In genomic region chr7:45713881-45714520, GRCm38 (mm10) we compare ENCODE assay signal across 8 mouse cellular contexts. TPM values are rescaled to one million over a fixed set of nuclear protein-coding genes. Genes with fewer than 3 reads are reported as not detected.
DNase-seq lines count a peak whose midpoint lies in the region; ATAC-seq and TF ChIP-seq lines count a peak whose summit lies in the region.

No protein-coding gene starts in this region.

- H3K4me2 ChIP-seq in hindbrain, embryonic 12.5 days (replicated peaks), result peak overlapping the region; percentile 93

- 61% methylated on average over 6 of the region's 6 CpGs for WGBS in heart, adult 2 months
- 78% methylated on average over 6 of the region's 6 CpGs for WGBS in hindbrain, embryonic 12.5 days
- WGBS in macrophage (ENCODE audit: missing documents), result 88% methylated on average over 6 of the region's 6 CpGs

- H3K27me3 ChIP-seq in heart, adult 2 months (ENCODE audit: control insufficient read depth, insufficient read depth, low read length), result no peaks in the 10 kb centered on the region
- no peaks in the 10 kb centered on the region for H3K27me3 ChIP-seq in hindbrain, embryonic 12.5 days

- H3K9me3 ChIP-seq in hindbrain, embryonic 12.5 days (replicated peaks), result no peaks in the 10 kb centered on the region

- H3K79me2 ChIP-seq in heart, adult 2 months (replicated peaks; ENCODE audit: control insufficient read depth, insufficient read depth, low read length), result no peaks in the 10 kb centered on the region; the same call in 1 of the 2 replicates
- H3K79me2 ChIP-seq in macrophage (ENCODE audit: inconsistent target), result peaks cover 87% of the 10 kb centered on the region

- peaks cover 17% of the 10 kb centered on the region for H3K4me1 ChIP-seq in heart, adult 2 months (ENCODE audit: control insufficient read depth, insufficient read depth, low read length)
- H3K4me1 ChIP-seq in bone marrow macrophage, adult 2 months (ENCODE audit: control insufficient read depth, insufficient read depth, low read length), result peaks cover 6% of the 10 kb centered on the region
- H3K4me1 ChIP-seq in hindbrain, embryonic 12.5 days, result peaks cover 49% of the 10 kb centered on the region

- ATAC-seq in hindbrain, embryonic 12.5 days (ENCODE audit: low FRiP score), result no peak

- H3K36me3 ChIP-seq in heart, adult 2 months (ENCODE audit: control insufficient read depth, insufficient read depth, low read length), result peaks cover 17% of the 10 kb centered on the region
- H3K36me3 ChIP-seq in hindbrain, embryonic 12.5 days, result peaks cover 35% of the 10 kb centered on the region
- peaks cover 43% of the 10 kb centered on the region for H3K36me3 ChIP-seq in macrophage (ENCODE audit: inconsistent target)

- DNase-seq in heart, adult 2 months, result no peak
- no peak for DNase-seq in heart, postnatal 36 days
- no peak for DNase-seq in gastrocnemius, postnatal 4 days (ENCODE audit: low spot score in 2 of 2)
- no peak for DNase-seq in adrenal gland, postnatal 10 days
- no peak for DNase-seq in B cell, adult 2 months

- TF ChIP-seq POLR2A in heart, adult 2 months (IDR thresholded peaks at IDR 0.05; ENCODE audit: insufficient read depth, low read depth, low read length), result no peak
- no peak for TF ChIP-seq POLR2A in bone marrow macrophage, adult 2 months (IDR thresholded peaks at IDR 0.05; ENCODE audit: borderline replicate concordance, low read depth, low read length)

- peak overlapping the region; percentile 78; the same call in 1 of the 2 replicates for H3K27ac ChIP-seq in heart, adult 2 months
- no peak overlapping the region for H3K27ac ChIP-seq in bone marrow macrophage, adult 2 months (ENCODE audit: insufficient read depth, low read depth, low read length)
- H3K27ac ChIP-seq in hindbrain, embryonic 12.5 days, result no peak overlapping the region
- peak overlapping the region; percentile 58 for H3K27ac ChIP-seq in macrophage

- intact Hi-C loops in heart, adult 2 months (cut with DNase I), result loop anchor here (10.0 kb wide), 1 partner anchor 969 kb away; the partner anchor contains the start of gene Vrk3
- intact Hi-C loops in heart, postnatal 36 days (cut with DNase I), result no loop called here

- no peak overlapping the region for H3K9ac ChIP-seq in heart, adult 2 months (ENCODE audit: low read depth, low read length)
- H3K9ac ChIP-seq in hindbrain, embryonic 12.5 days, result peak overlapping the region; percentile 78

- TF ChIP-seq EP300 in heart, adult 2 months (IDR thresholded peaks at IDR 0.05; ENCODE audit: insufficient read depth, low read depth, low read length), result no peak

- no peak for TF ChIP-seq CTCF in heart, adult 2 months (IDR thresholded peaks at IDR 0.05)
- no peak for TF ChIP-seq CTCF in bone marrow macrophage, adult 2 months (IDR thresholded peaks at IDR 0.05; ENCODE audit: low read depth, low read length)

- H3K4me3 ChIP-seq in heart, adult 2 months, result peak overlapping the region; percentile 92
- peak overlapping the region; percentile 72 for H3K4me3 ChIP-seq in bone marrow macrophage, adult 2 months (ENCODE audit: insufficient read depth, low read length)
- peak overlapping the region; percentile 87 for H3K4me3 ChIP-seq in hindbrain, embryonic 12.5 days
- H3K4me3 ChIP-seq in macrophage (ENCODE audit: inconsistent target), result peak overlapping the region; percentile 78

RNA-seq across cellular contexts. Expression of gene Rpl18, which starts 1.3 kb away (rescaled TPM):
- total RNA-seq in heart, adult 2 months (2021), result 100 to 1,000 TPM; 496 to 617 TPM
- 580 and 697 TPM in 2 replicates for polyA plus RNA-seq in heart, adult 2 months (2012; rRNA removed)
- total RNA-seq in heart, postnatal 36 days (2021), result 100 to 1,000 TPM; 550 to 591 TPM
- polyA plus RNA-seq in bone marrow macrophage, adult 2 months (2012; ENCODE audit: insufficient read depth, insufficient read length, missing spikeins), result 802 and 833 TPM in 2 replicates
- 607 and 682 TPM in 2 replicates for polyA plus RNA-seq in hindbrain, embryonic 12.5 days (2016; fragmentation: Nextera tagmentation; extraction: Ambion mirVana)
- 100 to 1,000 TPM in 1 of 26 experiments, 10 to 100 TPM in 25; 14.5 to 193 (median 57.8) TPM for total RNA-seq in macrophage (2018; cell fraction: chromatin; rRNA removed)
- 100 to 1,000 TPM; 451 to 985 (median 613) TPM for total RNA-seq in macrophage (2018; cell fraction: cytosol; rRNA removed)
- total RNA-seq in macrophage (2018; cell fraction: nucleus; rRNA removed), result 100 to 1,000 TPM in 23 of 26 experiments, 10 to 100 TPM in 3; 87.1 to 264 (median 134) TPM
- 290 to 1,003 TPM (median 791 TPM) in 3 replicates for polyA plus RNA-seq in macrophage (2018)
- total RNA-seq in gastrocnemius, postnatal 4 days (2021), result 1,000 to 10,000 TPM in 1 of 2 experiments, 100 to 1,000 TPM in 1; 1,000 to 1,132 TPM
- 1,000 to 10,000 TPM; 1,029 to 1,042 TPM for total RNA-seq in adrenal gland, postnatal 10 days (2021)

RNA-seq across cellular contexts. Expression of gene Sphk2, which starts 3.8 kb away (rescaled TPM):
- total RNA-seq in heart, adult 2 months (2021), result 10 to 100 TPM; 15.9 to 18.2 TPM
- polyA plus RNA-seq in heart, adult 2 months (2012; rRNA removed), result 24.1 and 24.9 TPM in 2 replicates
- total RNA-seq in heart, postnatal 36 days (2021), result 10 to 100 TPM; 16.2 to 18.7 TPM
- 51.2 and 56.1 TPM in 2 replicates for polyA plus RNA-seq in bone marrow macrophage, adult 2 months (2012; ENCODE audit: insufficient read depth, insufficient read length, missing spikeins)
- 28.7 and 30.3 TPM in 2 replicates for polyA plus RNA-seq in hindbrain, embryonic 12.5 days (2016; fragmentation: Nextera tagmentation; extraction: Ambion mirVana)
- total RNA-seq in macrophage (2018; cell fraction: chromatin; rRNA removed), result 10 to 100 TPM; 15.7 to 99.3 (median 64.0) TPM
- 100 to 1,000 TPM in 2 of 26 experiments, 10 to 100 TPM in 24; 25.4 to 107 (median 74.2) TPM for total RNA-seq in macrophage (2018; cell fraction: cytosol; rRNA removed)
- 100 to 1,000 TPM in 6 of 26 experiments, 10 to 100 TPM in 20; 24.7 to 132 (median 74.8) TPM for total RNA-seq in macrophage (2018; cell fraction: nucleus; rRNA removed)
- polyA plus RNA-seq in macrophage (2018), result 47.1 to 55.5 TPM (median 51.5 TPM) in 3 replicates
- total RNA-seq in gastrocnemius, postnatal 4 days (2021), result 10 to 100 TPM; 17.4 to 17.9 TPM
- 10 to 100 TPM; 28.0 to 28.8 TPM for total RNA-seq in adrenal gland, postnatal 10 days (2021)

RNA-seq across cellular contexts. Expression of gene Fam83e, which starts 7.0 kb away (rescaled TPM):
- under 1 TPM; 0.13 to 0.34 TPM for total RNA-seq in heart, adult 2 months (2021)
- polyA plus RNA-seq in heart, adult 2 months (2012; rRNA removed), result 0.64 and 1.1 TPM in 2 replicates
- under 1 TPM; 0.17 to 0.30 TPM for total RNA-seq in heart, postnatal 36 days (2021)
- polyA plus RNA-seq in bone marrow macrophage, adult 2 months (2012; ENCODE audit: insufficient read depth, insufficient read length, missing spikeins), result not detected in 2 replicates
- polyA plus RNA-seq in hindbrain, embryonic 12.5 days (2016; fragmentation: Nextera tagmentation; extraction: Ambion mirVana), result 0.89 and 1.0 TPM in 2 replicates
- 1 to 10 TPM in 10 of 26 experiments, under 1 TPM in 16; 0.31 to 2.5 (median 0.86) TPM for total RNA-seq in macrophage (2018; cell fraction: chromatin; rRNA removed)
- total RNA-seq in macrophage (2018; cell fraction: cytosol; rRNA removed), result under 1 TPM in 3 of 26 experiments, not detected in 23; 0.03 to 0.11 (median 0.06) TPM
- total RNA-seq in macrophage (2018; cell fraction: nucleus; rRNA removed), result 1 to 10 TPM in 1 of 26 experiments, under 1 TPM in 17, not detected in 8; 0.15 to 1.6 (median 0.29) TPM
- polyA plus RNA-seq in macrophage (2018), result not detected in 3 replicates
- under 1 TPM; 0.34 to 0.52 TPM for total RNA-seq in gastrocnemius, postnatal 4 days (2021)
- under 1 TPM; 0.27 to 0.33 TPM for total RNA-seq in adrenal gland, postnatal 10 days (2021)

RNA-seq across cellular contexts. Expression of gene Dbp, which starts 9.1 kb away (rescaled TPM):
- total RNA-seq in heart, adult 2 months (2021), result 100 to 1,000 TPM in 1 of 2 experiments, 1 to 10 TPM in 1; 6.4 to 134 TPM
- 49.3 and 93.6 TPM in 2 replicates for polyA plus RNA-seq in heart, adult 2 months (2012; rRNA removed)
- 100 to 1,000 TPM in 1 of 2 experiments, 10 to 100 TPM in 1; 44.4 to 158 TPM for total RNA-seq in heart, postnatal 36 days (2021)
- polyA plus RNA-seq in bone marrow macrophage, adult 2 months (2012; ENCODE audit: insufficient read depth, insufficient read length, missing spikeins), result 85.2 and 85.6 TPM in 2 replicates
- 4.2 and 5.3 TPM in 2 replicates for polyA plus RNA-seq in hindbrain, embryonic 12.5 days (2016; fragmentation: Nextera tagmentation; extraction: Ambion mirVana)
- total RNA-seq in macrophage (2018; cell fraction: chromatin; rRNA removed), result 100 to 1,000 TPM in 1 of 26 experiments, 10 to 100 TPM in 14, 1 to 10 TPM in 11; 1.4 to 103 (median 15.7) TPM
- 10 to 100 TPM; 20.2 to 85.8 (median 49.5) TPM for total RNA-seq in macrophage (2018; cell fraction: cytosol; rRNA removed)
- 10 to 100 TPM in 21 of 26 experiments, 1 to 10 TPM in 5; 5.0 to 96.3 (median 19.0) TPM for total RNA-seq in macrophage (2018; cell fraction: nucleus; rRNA removed)
- polyA plus RNA-seq in macrophage (2018), result 11.3 to 58.2 TPM (median 52.9 TPM) in 3 replicates
- total RNA-seq in gastrocnemius, postnatal 4 days (2021), result 10 to 100 TPM; 22.1 to 26.9 TPM
- 10 to 100 TPM; 21.4 to 62.3 TPM for total RNA-seq in adrenal gland, postnatal 10 days (2021)

RNA-seq across cellular contexts. Expression of gene Spaca4, which starts 11.6 kb away (rescaled TPM):
- not detected for total RNA-seq in heart, adult 2 months (2021)
- polyA plus RNA-seq in heart, adult 2 months (2012; rRNA removed), result not detected in 2 replicates
- not detected for total RNA-seq in heart, postnatal 36 days (2021)
- not detected in 2 replicates for polyA plus RNA-seq in bone marrow macrophage, adult 2 months (2012; ENCODE audit: insufficient read depth, insufficient read length, missing spikeins)
- not detected in 2 replicates for polyA plus RNA-seq in hindbrain, embryonic 12.5 days (2016; fragmentation: Nextera tagmentation; extraction: Ambion mirVana)
- total RNA-seq in macrophage (2018; cell fraction: chromatin; rRNA removed), result not detected
- not detected for total RNA-seq in macrophage (2018; cell fraction: cytosol; rRNA removed)
- not detected for total RNA-seq in macrophage (2018; cell fraction: nucleus; rRNA removed)
- not detected in 3 replicates for polyA plus RNA-seq in macrophage (2018)
- total RNA-seq in gastrocnemius, postnatal 4 days (2021), result not detected
- total RNA-seq in adrenal gland, postnatal 10 days (2021), result not detected

Comparison
In these comparisons a context has a peak if more than half of its experiments do, and no peak if none do; other contexts are left out.
1. H3K27ac ChIP-seq: peak in heart, adult 2 months (single experiment) and macrophage (single experiment); none in bone marrow macrophage, adult 2 months (single experiment) and hindbrain, embryonic 12.5 days (single experiment).
2. Peak in every context shown above with its lines, with median percentiles within 50 percentile points of each other: H3K4me3 ChIP-seq.